Mouse (Mus musculus) cerebellum, adult 2 months (tissue): ENCODE data around the gene Nnat. TPM values are rescaled to one million over a fixed set of nuclear protein-coding genes. Genes with fewer than 3 reads are reported as not detected.
A peak's percentile ranks its signal among the peaks of the same experiment; 100 is the strongest.

Source experiments
- DNase-seq, 2 experiments: peaks; one replicate each; pipeline ENCODE4 v3.0.0; 2021
- H3K27ac ChIP-seq: fragments of 200-500 bp; 2 replicates; pipeline ENCODE4 v1.5.1; 2012; ENCODE audit warnings: low read length, control low read depth, inconsistent platforms; ENCODE audit not compliant: insufficient read depth
- H3K27me3 ChIP-seq: fragments of 200-500 bp; 2 replicates; pipeline ENCODE4 v1.6.1; 2012; ENCODE audit warnings: inconsistent platforms, mild to moderate bottlenecking, low read length, moderate library complexity; ENCODE audit not compliant: control insufficient read depth, insufficient read depth
- H3K4me1 ChIP-seq: fragments of 200-500 bp; 2 replicates; pipeline ENCODE4 v1.6.1; 2011; ENCODE audit warnings: low read length; ENCODE audit not compliant: control insufficient read depth, insufficient read depth
- H3K4me3 ChIP-seq: fragments of 200-500 bp; replicated peaks from 2 replicates; pipeline ENCODE3; 2011; ENCODE audit warnings: mild to moderate bottlenecking, low read depth, low read length, control low read depth; ENCODE audit not compliant: insufficient read depth
- CTCF ChIP-seq: fragments of 200-500 bp; IDR thresholded peaks from 2 replicates; pipeline ENCODE4 v1.5.1; 2011; ENCODE audit warnings: low read depth, mild to moderate bottlenecking, control low read depth, low read length, moderate library complexity, borderline replicate concordance; ENCODE audit not compliant: insufficient read depth
- POLR2A ChIP-seq: fragments of 200-500 bp; IDR thresholded peaks from 2 replicates; pipeline ENCODE4 v1.6.1; 2011; ENCODE audit warnings: low read length, control low read depth, borderline replicate concordance; ENCODE audit not compliant: insufficient read depth
- WGBS: fragments of 180-500 bp; shearing (Covaris S2); methylation state at CpG from one replicate; pipeline ENCODE4 v1.1.7; 2018; 5-methylcytosine and 5-hydroxymethylcytosine counted together
- polyA plus RNA-seq: library from polyadenylated mRNA; depleted of rRNA; stranded (reverse); fragments of >200 nt; gene quantifications from 2 replicates; pipeline ENCODE4 v1.2.3, GENCODE M21; 2012

Gene Nnat
- polyA plus RNA-seq, 1 experiment = 162 TPM

DNA sequence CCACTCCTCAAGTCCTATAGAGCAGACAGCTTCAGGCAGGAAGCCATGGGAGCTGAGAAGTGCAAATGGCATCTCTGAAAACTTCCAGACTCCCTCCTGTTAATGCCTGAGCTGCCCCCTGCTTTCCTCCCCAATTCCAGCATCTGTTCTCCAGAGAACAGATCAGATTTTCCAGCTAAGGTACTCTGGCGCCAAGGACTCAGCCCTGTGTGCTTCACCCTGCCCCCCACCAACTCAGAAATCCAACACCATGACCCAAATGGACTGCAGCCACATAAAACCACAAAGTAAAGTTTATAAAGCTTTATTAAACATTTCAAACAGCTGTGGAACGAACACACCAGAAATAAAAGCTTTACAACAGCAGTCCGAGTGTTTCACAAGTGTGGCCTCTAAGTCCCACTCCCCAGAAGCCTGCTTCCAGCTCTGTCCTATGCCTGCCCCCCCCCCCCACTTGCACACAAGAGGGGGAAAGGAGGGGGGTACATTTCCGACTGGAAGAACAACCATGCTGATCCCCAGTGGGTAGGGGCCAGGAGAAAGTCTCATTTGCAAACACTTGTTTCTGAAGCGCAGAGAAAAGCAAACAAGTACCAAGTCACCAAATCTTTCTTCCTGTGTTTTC, 3.7 kb upstream of the Nnat start:
- Histone ChIP-seq H3K4me1 (peaks cover 31% of the 10 kb centered on the region), H3K27me3 (no peaks in the 10 kb centered on the region), H3K27ac (no peak overlapping the region), H3K4me3 (no peak overlapping the region)
- 79% methylated on average over 5 of the region's 5 CpGs for WGBS
- DNase-seq = no peak
- no peak for TF ChIP-seq POLR2A
- TF ChIP-seq CTCF = no peak

DNA sequence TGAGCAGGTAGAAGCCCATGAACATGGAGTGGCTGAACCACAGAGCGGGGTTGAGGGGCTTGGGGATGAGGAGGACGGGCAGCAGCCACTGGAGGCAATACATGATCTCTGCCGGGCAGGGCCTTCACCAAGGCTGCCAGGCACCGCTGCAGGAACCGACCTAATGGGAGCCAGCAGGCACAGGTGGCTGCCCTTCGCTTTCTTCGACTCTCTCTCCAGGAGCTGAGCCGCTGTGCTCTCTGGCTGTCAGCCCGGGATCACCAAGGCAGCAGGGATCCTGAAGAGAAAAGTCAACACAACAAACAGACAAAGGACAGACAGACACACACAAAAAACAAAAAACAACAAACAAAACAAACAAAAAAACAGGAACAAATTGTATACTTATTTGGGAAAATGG, 1.8 kb upstream of the Nnat start:
- WGBS = 11% methylated on average over 9 of the region's 9 CpGs
- peak; percentile 67 to 71 for DNase-seq
- TF ChIP-seq CTCF (no peak), POLR2A (no peak)
- peaks cover 22% of the 10 kb centered on the region for H3K4me1 ChIP-seq
- no peak overlapping the region for H3K4me3 ChIP-seq
- H3K27ac ChIP-seq = no peak overlapping the region
- H3K27me3 ChIP-seq = no peaks in the 10 kb centered on the region

DNA sequence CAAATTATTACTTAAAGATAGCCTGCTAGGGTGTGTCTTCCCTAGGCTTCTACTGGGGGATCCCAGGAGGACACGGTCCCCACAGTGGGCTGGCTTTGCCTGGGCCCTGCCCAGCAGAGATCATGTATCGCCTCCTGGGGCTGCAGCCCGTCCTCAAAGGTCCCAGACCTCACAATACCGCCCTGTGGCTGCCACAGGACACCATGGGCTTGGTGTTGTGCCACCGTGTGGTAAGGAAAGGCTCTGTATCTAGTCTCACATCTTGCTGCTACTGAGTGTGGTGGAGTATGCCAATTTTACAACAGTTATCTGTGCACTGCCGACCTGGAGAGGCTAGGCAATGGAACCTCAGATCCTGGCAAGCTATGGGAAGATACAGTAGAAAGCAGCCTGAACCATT, 1.4 kb upstream of the Nnat start:
- TF ChIP-seq POLR2A = no peak
- TF ChIP-seq CTCF = peak; percentile 30; the same call in 1 of the 2 replicates
- no peak overlapping the region for H3K27ac ChIP-seq
- no peak overlapping the region for H3K4me3 ChIP-seq
- H3K27me3 ChIP-seq = no peaks in the 10 kb centered on the region
- 44% methylated on average over 6 of the region's 6 CpGs for WGBS
- DNase-seq = peak in 1 of 2 experiments; percentile 33
- peaks cover 23% of the 10 kb centered on the region for H3K4me1 ChIP-seq

DNA sequence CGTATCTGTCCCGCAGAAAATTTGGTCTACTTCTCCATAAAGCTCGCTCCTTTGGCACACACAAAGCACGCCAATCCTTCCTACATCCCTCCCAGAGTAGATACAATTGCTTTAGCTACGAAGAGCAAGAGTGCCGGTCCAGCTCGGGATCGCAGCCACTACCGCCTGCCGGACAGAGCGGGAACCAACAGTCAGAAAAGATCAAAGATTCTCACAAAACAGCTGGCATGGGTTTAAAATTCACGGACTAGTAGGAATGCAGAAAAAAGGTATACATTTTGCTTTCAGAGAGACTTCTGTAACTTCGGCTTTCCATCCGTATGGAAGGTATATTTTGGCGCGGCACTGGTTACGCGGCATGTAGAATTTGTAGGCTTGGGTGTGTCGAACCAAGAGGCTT, 438 bp upstream of the Nnat start:
- WGBS = 57% methylated on average over 19 of the region's 19 CpGs
- no peak overlapping the region for H3K27ac ChIP-seq
- TF ChIP-seq POLR2A (no peak), CTCF (no peak)
- H3K4me1 ChIP-seq = peaks cover 26% of the 10 kb centered on the region
- H3K27me3 ChIP-seq = no peaks in the 10 kb centered on the region
- DNase-seq = no peak
- peak overlapping the region; percentile 21 for H3K4me3 ChIP-seq

DNA sequence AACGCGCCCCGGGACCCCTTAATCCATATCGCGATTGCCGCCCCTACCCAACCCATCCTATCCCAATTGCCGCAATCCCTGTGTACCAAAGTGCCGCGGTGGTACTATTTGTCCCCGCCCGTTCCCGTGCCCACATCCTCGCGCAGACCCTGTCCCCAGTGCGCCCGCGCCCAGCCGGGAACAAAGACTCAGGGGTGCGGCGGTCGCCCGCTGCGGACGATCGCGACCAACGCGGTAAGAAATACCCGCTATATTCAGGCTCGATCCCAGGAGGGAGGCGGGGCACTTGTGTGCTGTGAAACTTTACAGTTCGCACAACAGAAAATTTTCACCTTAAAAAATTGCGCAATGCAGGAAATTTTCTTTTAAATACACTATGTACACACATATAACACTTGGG, 424 bp downstream of the Nnat start:
- H3K4me1 ChIP-seq = peaks cover 26% of the 10 kb centered on the region
- DNase-seq = no peak
- TF ChIP-seq CTCF (no peak), POLR2A (no peak)
- H3K4me3 ChIP-seq = peak overlapping the region; percentile 21
- no peaks in the 10 kb centered on the region for H3K27me3 ChIP-seq
- H3K27ac ChIP-seq = no peak overlapping the region
- 34% methylated on average over 33 of the region's 33 CpGs for WGBS

DNA sequence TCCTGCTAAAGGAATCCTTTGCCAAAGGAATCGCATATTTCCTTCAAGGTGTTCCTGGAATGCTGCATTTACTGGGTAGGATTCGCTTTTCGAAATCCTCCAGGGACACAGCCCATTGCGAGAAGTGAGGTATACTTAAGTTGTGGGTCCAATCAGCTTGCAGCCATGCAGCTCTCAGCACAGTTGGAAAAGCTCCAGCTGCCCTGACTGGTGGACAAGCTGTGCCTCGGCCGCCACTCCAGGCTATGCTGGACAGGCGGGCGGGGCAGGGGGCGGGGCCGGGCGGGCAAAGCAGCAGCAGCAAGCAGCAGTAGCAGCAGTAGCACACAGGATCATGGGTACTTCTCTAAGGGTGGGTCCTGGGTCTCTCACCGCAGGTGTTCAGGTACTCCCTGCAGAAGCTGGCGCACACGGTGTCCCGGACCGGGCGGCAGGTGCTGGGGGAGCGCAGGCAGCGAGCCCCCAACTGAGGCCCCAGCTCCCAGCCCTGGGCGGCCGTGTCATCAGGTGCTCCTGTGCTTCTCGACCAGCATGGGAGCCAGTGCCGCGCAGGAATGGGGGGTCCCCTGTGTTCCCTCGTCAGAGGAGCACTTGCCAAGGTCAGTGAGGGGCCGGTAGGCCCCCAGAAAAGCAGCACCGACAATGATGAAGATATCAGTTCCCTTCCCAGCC, 1.4 kb downstream of the Nnat start:
- no peak overlapping the region for H3K27ac ChIP-seq
- TF ChIP-seq POLR2A (no peak), CTCF (no peak)
- peaks cover 26% of the 10 kb centered on the region for H3K4me1 ChIP-seq
- peak overlapping the region; percentile 48 for H3K4me3 ChIP-seq
- no peaks in the 10 kb centered on the region for H3K27me3 ChIP-seq
- DNase-seq = peak; percentile 80 to 92
- WGBS = 48% methylated on average over 27 of the region's 27 CpGs

DNA sequence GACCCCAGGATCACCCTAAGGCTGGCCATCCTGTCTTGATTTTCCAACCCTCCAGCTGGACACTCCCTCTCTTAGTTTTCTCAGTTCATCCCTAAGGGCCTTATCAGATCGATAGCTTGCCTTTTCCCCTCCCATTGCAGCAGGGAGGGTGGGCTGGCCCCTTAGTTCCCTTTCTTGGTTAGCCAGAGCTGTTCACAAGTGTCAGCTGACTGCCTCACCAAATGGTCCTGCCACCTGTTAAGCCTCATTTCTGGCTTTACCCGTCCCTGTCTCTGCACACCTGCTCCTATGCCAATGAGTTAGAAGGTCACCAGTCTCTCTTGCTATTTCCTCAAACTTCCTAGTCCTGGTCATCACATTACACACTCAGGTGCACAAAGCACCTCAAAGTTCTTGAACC, 3.2 kb downstream of the Nnat start:
- Histone ChIP-seq H3K27ac (no peak overlapping the region), H3K4me3 (no peak overlapping the region), H3K4me1 (peaks cover 19% of the 10 kb centered on the region), H3K27me3 (no peaks in the 10 kb centered on the region)
- no peak for TF ChIP-seq POLR2A
- TF ChIP-seq CTCF = no peak
- WGBS = 30% methylated on average over 2 of the region's 2 CpGs
- peak in 1 of 2 experiments; percentile 31 for DNase-seq

DNA sequence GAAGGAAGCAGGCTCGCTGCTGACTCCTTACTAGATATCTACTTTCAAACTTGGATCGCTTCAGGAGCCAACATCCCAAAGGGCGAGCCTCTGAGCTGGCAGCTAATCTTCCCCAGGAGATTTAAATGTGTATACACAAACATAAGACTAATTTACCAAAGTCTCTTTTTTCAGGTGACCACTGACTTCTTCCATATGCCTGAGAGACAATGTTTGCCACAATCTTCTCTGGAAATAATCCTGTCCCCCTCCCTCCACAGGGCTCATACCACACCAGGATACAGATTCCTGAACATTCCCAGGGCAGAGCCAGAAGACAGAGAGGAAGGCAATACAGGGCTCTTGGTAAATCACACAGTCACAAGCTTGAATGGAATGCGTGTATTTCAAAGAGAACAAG, 4.8 kb downstream of the Nnat start:
- WGBS = 67% methylated on average over 4 of the region's 4 CpGs
- TF ChIP-seq POLR2A (no peak), CTCF (no peak)
- DNase-seq = peak in 1 of 2 experiments; percentile 4
- H3K4me3 ChIP-seq = no peak overlapping the region
- H3K4me1 ChIP-seq = peaks cover 15% of the 10 kb centered on the region
- H3K27ac ChIP-seq = no peak overlapping the region
- no peaks in the 10 kb centered on the region for H3K27me3 ChIP-seq
